Mouse (Mus musculus): Measurements from ENCODE around the gene Ankrd28. TPM values are rescaled to one million over a fixed set of nuclear protein-coding genes. Genes with fewer than 3 reads are reported as not detected.
A peak's percentile ranks its signal among the peaks of the same experiment; 100 is the strongest.

The Ankrd28 gene
- total RNA-seq, 2 experiments from 2014 or later = 57.7 to 63.9 TPM

DNA sequence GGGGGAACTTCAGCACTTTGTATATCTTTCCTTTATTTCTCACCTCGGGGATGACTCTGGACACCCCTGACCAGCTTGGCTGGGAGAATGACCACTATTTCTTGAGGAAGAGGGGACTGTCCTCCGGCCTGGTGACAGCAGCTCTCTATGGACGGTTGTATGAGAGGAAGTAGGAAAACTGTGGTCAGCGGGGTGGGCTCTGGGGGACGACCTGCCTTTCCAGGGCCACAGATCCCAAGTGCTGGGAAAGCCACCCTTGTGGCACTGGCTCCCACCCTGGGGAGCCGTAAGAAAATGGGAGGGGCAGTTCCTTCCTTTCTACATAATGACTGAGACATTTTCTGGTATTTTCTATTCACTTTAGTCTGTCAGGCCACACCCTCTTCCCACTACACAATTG, 162.7 kb downstream of the Ankrd28 start:
- no peak for DNase-seq (ENCODE audit: low spot score in 2 of 2)

DNA sequence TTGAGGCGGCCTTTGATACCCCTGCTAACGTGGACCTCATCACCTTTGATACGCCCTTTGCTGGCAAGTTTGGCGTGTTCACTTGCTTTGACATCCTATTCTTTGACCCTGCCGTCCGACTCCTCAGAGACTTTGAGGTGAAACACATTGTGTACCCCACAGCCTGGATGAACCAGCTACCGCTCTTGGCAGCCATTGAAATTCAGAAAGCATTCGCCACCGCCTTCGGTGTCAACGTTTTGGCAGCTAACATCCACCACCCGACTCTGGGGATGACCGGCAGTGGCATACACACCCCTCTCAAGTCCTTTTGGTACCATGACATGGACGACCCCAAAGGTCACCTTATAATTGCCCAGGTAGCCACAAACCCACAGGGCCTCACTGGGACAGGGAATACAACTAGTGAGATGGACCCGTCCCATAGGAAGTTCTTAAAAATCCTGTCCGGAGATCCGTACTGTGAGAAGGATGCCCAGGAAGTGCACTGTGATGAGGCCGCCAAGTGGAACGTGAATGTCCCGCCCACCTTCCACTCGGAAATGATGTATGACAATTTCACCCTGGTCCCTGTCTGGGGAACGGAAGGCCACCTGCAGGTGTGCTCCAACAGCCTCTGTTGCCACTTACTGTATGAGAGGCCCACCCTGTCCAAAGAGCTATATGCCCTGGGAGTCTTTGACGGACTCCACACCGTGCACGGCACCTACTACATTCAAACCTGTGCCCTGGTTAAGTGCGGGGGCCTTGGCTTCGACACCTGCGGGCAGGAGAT, 163.3 kb downstream of the Ankrd28 start:
- DNase-seq (ENCODE audit: low spot score in 2 of 2) = no peak

DNA sequence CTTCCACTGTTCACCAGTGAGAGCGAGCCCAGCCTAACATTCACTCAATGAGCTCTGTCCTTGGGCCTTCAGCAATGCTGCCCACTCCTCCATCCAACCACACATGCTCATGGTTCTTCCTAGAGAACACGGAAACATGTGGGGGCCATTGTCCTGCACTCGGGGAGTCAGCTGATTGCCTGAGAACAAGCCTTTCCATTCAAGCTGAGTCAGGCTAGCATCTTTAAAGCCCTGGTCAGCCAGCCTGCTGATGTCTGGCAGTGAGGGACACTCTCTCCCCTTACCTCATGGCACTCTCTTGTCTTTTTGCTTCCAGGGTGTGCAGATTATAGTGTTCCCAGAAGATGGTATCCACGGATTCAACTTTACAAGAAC, 164.9 kb downstream of the Ankrd28 start:
- no peak for DNase-seq (ENCODE audit: low spot score in 2 of 2)

DNA sequence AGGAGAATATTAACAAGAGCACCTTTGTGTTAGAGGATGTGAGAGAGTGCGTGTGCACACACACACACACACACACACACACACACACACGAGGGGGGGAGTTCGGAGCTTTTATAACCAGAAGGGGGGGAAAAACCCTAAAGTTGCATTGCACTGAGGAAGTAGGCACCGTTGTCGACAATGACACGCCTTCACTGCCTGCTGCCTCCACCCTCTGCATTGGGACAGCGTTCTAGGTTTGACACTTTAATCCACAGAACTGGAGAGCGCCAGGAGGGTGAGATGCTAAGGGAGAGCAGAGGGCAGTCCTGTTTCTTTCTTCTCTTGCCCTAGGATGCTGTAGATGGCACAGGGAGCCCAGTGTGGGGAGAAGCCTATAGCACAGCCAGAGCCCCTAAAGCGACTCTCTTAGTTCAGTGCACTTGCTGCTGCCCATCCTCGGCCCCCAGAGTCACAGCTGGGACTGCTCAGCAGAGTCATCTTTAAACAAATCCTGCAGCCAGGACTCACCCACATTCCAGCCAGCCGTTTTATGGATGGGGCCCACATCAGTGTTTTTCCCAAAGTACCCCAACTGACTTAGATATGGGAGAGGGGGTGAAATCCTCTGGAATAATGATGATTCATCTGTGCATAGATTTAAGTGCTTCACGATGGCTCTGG, 165.4 kb downstream of the Ankrd28 start:
- no peak for DNase-seq (ENCODE audit: low spot score in 2 of 2)

DNA sequence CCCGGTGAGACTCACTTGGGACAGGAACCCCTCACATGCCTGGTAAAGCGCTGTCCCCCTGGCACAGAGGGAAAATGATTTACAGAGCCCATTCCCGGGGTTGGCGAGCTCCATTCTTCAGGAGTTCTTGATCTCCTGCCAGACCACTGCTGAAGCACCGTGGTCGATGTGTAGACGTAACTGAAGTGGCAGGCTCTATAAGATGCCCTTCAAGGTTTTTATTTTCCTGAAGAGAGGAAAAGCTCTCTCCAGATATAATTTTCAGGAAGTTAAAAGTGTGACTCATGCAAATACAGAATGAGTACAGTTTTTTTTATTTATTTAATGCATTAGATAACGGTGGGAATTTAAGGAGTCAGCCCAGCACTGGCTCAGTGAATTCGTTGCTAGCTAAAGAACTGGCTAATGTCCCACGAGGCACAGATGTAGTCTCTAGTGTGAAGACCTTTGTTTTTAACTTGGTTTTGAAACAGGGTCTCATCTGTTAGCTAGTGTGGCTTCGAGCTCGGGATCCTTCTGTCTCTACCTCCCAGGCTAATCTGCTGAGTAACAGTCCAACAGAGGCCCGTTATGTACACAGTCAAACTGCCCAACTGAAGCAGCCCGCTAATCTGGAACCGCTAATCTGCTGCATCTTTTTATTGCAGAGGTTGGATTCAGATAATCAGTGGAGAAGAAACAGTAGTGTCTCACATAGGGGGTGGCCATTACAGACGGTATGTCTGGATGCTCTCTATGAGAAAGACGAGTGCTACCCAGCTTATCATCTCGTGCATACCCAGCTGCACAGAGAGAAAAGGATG, 166.2 kb downstream of the Ankrd28 start:
- DNase-seq (ENCODE audit: low spot score in 2 of 2) = no peak

DNA sequence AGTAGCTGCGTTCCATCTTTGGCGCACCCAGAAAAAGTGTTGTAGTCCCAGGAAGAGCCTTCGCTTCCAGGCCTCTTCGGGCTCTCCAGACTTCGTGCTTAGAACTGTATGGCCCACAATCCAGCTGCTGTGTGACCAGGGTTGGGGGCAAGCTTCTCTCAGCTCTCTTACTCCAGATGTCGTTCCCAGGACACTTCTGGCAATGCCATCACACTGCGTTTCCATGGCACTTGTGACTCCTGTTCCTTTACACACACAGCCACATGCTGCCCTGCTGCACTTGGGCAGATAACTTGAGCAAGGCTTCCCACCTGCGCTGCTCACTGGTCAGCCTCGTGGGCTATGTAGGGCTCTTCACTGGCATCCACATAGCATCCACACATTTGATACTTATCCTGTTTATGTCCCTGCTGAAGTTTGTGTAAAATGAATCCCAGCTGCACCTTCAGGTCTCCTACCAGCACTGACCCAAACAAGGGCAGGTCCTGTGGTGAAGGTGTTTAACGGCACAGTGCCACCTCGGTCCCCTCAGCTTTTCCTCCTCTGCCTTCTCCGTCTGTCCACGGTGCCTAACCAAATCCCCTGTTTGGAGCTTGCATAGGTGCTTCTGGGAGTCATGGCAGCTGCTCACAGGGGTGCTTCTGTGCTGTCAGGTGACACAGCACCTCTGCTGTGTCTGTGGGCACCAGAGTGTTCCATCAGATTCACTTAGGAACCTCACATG, 166.9 kb downstream of the Ankrd28 start:
- no peak for DNase-seq (ENCODE audit: low spot score in 2 of 2)

DNA sequence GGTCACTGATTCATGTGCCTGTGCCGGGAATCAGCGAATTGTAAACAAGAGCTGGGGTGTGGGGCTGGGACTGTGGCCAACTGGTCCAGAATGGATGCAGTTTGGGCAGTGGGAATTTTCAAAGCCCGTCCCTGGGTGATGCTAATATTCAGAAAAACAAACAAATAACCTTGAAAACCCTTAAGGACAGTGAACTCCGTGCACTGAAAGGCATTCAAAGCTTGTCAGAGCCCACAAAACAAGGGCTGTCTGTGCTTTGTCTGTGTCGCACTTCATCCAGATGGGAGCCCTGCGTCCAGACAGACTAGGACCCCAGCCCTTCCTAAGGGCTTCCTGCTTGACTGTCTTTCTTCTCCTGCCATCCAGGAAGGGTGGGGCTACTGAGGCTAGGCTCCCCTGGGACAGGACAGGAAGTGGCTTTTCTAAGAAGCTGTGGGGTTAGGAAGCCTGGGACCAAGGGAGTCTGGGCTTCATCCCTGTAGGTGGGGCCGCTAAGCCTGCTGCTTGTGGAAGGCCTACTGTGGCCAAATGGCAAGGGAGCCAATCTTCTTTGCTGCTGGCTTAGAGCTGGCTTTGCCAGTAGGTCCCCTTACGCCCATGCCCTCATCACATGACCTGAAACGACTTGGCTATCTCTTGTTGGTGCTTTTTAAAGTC, 167.8 kb downstream of the Ankrd28 start:
- DNase-seq (ENCODE audit: low spot score in 2 of 2) = peak; percentile 48 to 56

DNA sequence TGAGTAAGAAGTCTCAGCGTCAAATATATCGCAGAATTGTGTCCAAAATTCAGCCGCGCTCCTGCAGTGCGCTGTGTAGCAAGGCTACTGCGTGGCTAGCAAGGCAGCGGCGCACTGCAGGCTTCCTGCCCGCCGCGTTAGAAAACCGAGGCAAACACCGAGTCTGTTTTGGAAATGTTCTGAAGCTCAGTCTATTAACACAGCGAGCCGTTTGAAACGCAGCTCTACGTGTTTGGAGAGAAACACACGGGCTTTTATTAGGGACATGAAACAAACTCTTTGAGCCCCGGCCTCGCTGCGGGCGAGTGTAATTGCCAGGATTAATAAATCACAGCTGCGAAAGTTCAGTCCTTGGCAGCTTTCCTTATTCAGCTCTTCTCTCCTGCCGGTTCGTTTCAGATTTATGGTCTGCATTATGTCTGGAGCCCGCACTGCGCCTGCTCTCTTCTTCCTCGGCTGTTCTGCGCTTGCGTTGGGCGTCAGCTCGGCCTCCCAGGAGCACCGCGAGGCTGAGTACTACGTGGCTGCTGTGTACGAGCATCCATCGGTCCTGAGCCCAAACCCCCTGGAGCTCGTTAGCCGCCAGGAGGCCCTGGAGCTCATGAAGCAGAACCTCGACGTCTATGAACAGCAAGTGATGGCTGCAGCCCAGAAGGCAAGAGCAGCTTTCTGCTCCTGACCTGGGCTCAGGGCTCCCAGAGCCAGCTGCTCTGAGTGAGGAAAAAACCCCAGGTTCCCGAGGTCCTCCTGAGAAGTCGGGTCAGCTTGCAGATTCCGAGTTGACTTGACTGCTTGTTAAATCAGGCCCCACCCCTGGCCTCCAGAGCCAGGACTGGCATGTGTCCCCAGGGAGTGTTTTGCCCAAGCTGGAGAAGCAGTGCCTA, 168.5 kb downstream of the Ankrd28 start:
- DNase-seq (ENCODE audit: low spot score in 2 of 2) = peak; percentile 81 to 88

DNA sequence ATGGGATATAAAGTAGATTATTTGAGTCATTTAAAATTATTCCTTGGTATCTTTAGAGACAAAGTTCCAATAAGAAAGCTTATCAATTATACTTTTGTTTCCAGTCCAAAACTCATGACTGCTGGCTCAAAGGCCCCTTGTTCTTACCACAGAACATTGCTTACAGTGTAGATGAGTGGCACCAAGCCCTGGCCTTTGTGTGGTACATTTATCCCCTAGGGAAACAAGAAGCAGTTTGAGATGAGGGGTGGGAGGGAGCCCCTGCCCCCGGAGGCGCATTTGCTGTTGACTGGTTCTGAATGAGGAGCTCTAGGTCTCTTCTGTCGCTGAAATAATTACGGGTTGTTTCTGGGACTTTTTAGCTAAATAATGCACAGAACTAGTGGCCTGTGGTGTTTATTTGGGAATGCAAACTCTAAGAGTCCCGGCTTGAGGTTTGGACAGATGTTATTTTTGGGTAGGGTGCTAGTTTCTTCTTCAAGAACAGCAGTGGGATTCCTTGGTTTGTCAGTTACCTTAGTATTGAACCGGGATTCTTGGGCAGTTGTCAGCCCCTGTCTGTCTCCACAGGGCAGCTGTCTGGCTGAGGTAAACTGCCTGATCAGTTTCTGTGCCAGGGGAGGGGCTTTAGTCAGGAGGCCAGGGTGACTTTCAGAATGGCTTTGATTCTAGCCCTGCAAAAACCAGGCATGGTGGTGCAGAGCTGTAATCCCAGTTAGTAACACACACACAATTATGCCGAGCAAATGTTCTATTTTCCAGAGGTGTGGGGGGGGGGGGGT, 169.9 kb downstream of the Ankrd28 start:
- DNase-seq (ENCODE audit: low spot score in 2 of 2) = peak in 1 of 2 experiments; percentile 51

DNA sequence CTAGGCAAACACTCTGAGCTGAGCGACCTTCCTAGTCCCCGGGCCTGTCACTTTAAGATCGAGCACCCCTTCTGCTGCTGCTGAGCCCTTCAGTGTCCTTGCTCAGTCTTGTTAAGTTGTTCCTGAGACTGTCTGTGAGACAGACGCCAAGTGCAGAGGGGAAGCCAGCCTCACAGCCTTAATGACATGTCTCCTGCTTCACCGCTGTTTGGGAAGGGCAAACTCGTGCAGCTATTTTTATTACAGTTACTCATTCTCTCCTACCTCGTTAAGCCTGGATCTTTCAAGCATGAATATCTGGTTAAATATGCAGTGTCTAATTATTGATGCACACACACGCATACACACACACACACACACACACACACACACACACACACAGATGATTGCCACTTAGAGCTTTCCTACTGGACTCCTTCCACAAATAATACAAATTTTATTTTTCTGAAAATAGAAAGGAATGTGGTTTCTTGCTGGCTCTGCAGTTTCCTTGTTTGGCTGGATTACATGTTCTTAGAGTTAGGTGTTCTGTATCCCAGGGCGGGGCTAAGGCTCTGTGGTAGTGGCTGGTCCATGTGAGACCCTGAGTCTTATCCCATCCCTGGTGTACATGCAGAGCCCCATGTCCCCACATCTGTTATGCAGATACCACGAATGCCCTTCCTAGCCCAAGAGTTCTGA, 170.8 kb downstream of the Ankrd28 start:
- DNase-seq (ENCODE audit: low spot score in 2 of 2) = peak in 1 of 2 experiments; percentile 45

DNA sequence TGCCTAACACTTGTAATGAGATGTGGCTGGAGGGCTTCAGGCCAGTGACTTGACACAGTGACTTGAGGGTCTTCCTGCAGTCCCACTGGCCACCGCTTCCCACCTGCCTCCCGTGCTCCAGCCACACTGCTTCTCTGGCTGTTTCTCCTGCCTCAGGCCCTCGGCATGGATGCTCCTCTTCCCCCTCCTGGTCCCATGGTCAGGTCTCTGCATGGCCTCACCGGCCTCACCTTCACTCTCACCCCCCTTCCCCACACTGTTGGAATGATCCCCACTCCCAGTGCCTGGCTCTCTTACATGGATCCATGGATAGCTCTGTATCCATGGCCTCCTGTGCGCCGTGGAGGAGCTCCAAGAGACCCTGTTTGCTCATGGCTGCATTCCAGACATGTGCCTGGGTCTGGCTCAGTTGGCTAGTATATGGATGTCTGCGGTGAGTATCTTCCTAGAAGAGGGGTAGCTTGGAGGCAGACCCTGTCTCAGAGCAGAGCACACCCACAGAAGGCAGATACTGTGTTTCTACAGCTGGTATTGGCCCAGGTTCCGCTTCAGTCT, 172.2 kb downstream of the Ankrd28 start:
- DNase-seq (ENCODE audit: low spot score in 2 of 2) = peak in 1 of 2 experiments; percentile 32

DNA sequence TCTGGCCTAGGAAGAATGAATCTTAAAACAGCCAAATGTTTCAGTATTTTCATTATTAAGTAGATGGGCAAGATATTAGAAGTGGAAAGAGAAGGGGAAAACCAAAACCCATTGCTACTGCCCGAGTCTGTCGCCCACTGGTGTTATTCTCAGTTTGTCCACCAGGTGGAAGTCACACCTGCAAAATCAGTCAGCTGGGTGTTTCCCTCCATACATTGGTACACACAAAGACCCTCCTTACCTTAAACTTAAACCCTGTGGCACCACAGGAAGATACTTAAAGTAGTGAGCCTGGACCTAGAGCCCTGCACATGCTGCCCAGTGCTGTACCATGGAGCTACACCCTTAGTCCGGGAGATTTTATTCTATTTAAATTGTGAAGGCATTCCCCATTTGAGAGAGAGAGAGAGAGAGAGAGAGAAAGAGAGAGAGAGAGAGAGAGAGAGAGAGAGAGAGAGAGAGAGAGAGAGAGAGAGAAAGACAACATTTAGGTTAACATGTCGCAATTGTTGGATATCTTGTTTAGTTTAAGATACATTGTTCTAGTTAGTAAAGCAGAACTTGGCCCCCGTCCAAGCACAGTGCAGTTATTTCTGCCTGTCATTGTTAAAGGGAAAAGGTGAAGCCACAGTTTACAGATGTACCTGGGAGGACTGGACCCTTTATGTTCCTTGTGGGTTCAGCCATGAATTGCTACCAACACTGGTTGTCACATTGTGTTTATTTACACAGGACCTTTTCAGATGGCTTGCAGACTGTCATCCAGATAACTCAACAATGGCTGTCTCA, 173.4 kb downstream of the Ankrd28 start:
- peak; percentile 85 to 87 for DNase-seq (ENCODE audit: low spot score in 2 of 2)

DNA sequence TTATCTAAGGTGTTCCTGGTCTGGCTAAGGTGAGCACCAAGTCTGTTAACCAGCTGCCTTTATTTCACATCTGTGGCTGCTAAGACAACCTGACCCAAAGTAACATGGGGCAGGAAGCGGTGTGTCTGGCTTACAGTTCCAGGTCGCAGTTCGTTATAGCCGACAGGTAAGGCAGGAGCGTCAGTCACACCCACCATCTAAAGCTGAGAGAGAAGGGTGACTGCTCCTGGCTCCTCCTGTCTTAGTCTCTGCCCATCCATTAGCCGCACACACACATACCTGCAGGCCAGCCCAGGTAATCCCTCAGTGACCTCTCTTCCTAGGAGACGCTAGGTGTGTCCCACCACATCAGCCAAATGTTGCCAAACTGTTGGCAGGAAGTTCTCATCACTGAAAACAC, 174.1 kb downstream of the Ankrd28 start:
- DNase-seq (ENCODE audit: low spot score in 2 of 2) = no peak

DNA sequence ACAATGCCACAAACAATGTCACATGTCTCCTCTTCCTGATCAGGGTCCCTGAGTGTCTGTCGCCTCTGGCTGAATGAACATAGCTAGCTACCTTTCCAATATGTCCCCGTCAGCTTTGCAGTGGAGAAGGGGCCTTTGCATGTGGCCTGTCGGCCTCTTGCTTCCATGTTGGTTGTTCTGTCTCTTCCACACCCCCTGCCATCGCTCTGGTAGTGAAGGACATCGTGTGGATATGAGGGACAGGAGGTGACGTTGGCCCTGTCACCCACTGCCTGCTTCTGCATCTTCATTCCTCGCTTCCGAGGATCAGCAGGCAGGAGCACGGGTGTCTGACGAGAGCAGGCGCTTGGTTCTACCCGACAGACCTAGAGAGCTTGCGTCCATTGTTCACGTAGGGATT, 175.0 kb downstream of the Ankrd28 start:
- DNase-seq (ENCODE audit: low spot score in 2 of 2) = no peak

DNA sequence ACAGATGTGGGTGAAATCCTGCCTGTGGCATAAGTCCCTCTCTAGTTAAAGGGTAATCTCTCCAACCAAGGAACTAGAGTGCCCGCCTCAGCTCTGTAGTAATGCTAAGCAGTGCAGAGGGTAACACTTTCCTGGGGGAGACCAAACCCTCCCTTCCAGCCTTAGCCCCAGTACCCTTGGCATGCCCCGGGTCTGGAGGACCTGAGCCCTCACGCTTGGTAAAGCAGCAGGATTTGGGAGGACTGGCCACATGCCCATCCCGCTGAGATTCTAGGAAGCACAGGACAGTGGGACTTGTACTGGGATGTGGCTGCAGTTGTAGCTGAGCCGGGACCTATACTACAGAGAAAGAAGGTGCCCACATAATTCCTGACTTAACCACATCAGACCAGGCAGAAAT, 175.6 kb downstream of the Ankrd28 start:
- no peak for DNase-seq (ENCODE audit: low spot score in 2 of 2)

DNA sequence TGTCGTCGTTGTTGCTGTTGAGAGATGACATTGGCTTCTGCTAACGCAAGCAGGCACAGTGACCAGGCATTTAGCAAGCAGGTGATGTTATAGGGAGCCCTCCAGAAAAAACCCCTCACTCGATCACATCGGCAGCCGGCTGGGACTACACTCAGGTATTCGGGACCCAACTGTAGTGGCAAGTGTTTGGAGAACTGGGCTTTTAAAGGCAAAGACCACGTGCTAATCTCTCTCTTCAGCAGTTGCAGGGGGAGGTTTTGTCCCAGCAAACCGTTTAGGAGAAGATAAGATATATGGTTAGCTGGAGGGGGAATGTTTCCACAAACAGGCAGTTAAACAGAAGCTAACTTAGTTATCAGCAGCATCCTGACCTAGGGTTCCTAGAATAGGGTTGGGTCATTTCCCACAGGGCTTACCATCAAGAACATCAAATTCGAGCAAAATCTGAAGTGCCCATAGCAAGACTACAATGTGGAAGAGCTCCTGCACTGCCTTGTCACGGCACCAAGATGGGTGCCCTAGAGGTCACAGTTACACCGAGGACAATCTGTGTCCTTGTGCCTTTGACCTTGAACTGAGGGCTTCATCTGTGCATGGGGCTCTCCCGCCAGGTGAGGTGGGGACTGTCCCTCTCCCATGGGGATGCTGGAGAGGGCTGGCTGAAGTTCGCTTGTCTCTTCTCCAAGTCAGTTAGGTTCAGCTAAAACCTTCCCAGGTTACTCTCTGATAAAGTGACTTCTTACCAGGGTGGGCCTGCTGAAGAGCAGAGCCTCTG, 177.2 kb downstream of the Ankrd28 start:
- no peak for DNase-seq (ENCODE audit: low spot score in 2 of 2)

DNA sequence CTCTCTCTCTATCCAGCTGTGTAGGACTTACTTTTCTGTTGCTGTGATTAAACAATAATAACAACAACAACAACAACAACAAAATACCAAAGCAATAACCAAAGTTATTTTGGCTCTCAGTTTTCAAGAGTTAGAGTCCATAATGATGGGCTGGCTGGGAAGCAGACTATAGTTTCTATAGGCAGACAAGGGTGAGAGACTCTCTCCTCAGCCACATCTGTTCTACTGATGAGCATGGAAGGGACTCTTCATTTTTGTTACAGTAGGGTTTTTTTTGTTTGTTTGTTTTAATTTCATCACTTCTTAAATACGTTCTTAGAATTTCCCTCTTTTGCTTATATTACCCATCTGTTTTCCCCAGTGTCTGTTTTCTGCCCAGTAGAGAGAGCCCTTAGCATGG, 177.8 kb downstream of the Ankrd28 start:
- DNase-seq (ENCODE audit: low spot score in 2 of 2) = no peak
